Mouse (Mus musculus) C2C12 (cell line): ENCODE results near the gene Senp2. TPM values are rescaled to one million over a fixed set of nuclear protein-coding genes. Genes with fewer than 3 reads are reported as not detected.

Experiments used
- H3K27me3 ChIP-seq: one replicate; pipeline ENCODE4 v1.6.1; 2011; ENCODE audit not compliant: control insufficient read depth, insufficient read depth, insufficient read length
- H3K36me3 ChIP-seq: one replicate; pipeline ENCODE4 v1.6.1; 2011; ENCODE audit not compliant: control insufficient read depth, insufficient read depth
- H3K4me3 ChIP-seq: one replicate; pipeline ENCODE4 v1.5.1; 2011; ENCODE audit warnings: mild to moderate bottlenecking, control low read depth; ENCODE audit not compliant: poor library complexity, insufficient read depth, severe bottlenecking
- H3K79me2 ChIP-seq: one replicate; pipeline ENCODE4 v1.6.1; 2011; ENCODE audit not compliant: control insufficient read depth, insufficient read depth
- H3K79me3 ChIP-seq: one replicate; pipeline ENCODE4 v1.6.1; 2011; ENCODE audit warnings: low read depth, control low read depth
- H3ac ChIP-seq: one replicate; pipeline ENCODE3; 2011; ENCODE audit warnings: low read depth; ENCODE audit not compliant: control insufficient read depth, insufficient read length
- CEBPB ChIP-seq: IDR thresholded peaks from one replicate; pipeline ENCODE4 v1.6.1; 2011; ENCODE audit warnings: low read depth, mild to moderate bottlenecking, control low read depth, moderate library complexity
- CTCF ChIP-seq: IDR thresholded peaks from one replicate; pipeline ENCODE4 v1.5.1; 2011; ENCODE audit not compliant: control insufficient read depth, insufficient read depth, insufficient read length
- FOSL1 ChIP-seq: IDR thresholded peaks from one replicate; pipeline ENCODE4 v1.8.0; 2011; ENCODE audit warnings: mild to moderate bottlenecking, low read length; ENCODE audit not compliant: poor library complexity, insufficient read depth, severe bottlenecking
- MAX ChIP-seq: IDR thresholded peaks from one replicate; pipeline ENCODE4 v1.6.1; 2011; ENCODE audit warnings: mild to moderate bottlenecking, control low read depth
- MYOD1 ChIP-seq: IDR thresholded peaks from one replicate; pipeline ENCODE4 v1.6.1; 2011; ENCODE audit warnings: low read depth; ENCODE audit not compliant: control insufficient read depth, insufficient read length
- MYOG ChIP-seq: IDR thresholded peaks from one replicate; pipeline ENCODE4 v1.6.1; 2011; ENCODE audit not compliant: control insufficient read depth, insufficient read length; ENCODE audit errors: extremely low read depth
- USF1 ChIP-seq: IDR thresholded peaks from one replicate; pipeline ENCODE4 v1.6.1; 2011; ENCODE audit warnings: low read depth, mild to moderate bottlenecking, control low read depth, moderate library complexity
- polyA plus RNA-seq: library from polyadenylated mRNA; unstranded; fragments of >200 nt; fragmentation: generic; extraction: Trizol; gene quantifications from one replicate; pipeline ENCODE4 v1.2.1, GENCODE M21; 2012; ENCODE audit warnings: missing spikeins

Gene Senp2
- polyA plus RNA-seq, 1 experiment = 14.5 TPM

DNA sequence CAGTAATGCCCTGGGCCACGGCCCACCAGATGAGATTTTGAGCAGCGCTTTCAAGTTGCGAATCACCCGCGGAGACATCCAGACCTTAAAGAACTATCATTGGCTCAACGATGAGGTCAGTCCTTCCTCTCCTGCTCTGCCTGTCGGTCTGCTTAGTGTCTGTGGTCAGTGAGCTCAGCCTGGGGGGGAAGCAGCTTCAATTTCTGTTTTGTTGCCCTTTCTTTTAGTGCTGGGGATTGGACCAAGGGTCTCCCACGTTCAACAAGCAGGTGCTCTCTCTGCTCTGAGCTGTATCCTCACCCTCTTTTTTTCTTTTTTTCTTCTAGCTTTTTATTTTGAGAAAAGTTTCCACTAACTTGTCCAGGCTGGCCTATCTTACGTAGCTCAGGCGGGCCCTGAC lies 29.3 kb downstream of the Senp2 start:
- H3K36me3 ChIP-seq = peaks cover 54% of the 10 kb centered on the region
- no peaks in the 10 kb centered on the region for H3K27me3 ChIP-seq
- no peaks in the 10 kb centered on the region for H3K79me3 ChIP-seq
- TF ChIP-seq MYOD1 = no peak
- no peak for TF ChIP-seq CTCF
- TF ChIP-seq CEBPB = no peak
- no peak for TF ChIP-seq MAX
- H3ac ChIP-seq = no peak overlapping the region
- no peak overlapping the region for H3K4me3 ChIP-seq
- H3K79me2 ChIP-seq = no peaks in the 10 kb centered on the region

DNA sequence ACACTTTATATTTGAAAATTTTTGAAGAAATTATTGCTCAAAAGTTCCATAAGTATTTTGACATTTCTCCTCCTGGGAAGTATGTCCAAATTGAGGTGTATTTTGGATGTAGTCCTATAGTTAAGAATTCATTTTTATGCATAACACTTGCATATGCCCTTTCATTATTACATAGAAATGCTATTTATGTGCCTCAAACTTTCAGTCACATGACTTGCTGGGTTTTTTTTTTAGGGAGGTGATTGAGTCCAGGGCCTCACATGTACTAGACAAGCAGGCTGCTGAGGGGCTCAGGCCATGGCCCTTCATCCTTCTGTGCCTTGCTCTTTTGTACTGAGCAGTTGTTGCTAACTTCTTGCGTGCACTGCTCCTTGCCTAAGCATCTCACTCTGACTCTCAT lies 30.7 kb downstream of the Senp2 start:
- no peaks in the 10 kb centered on the region for H3K79me3 ChIP-seq
- H3K79me2 ChIP-seq = no peaks in the 10 kb centered on the region
- H3K27me3 ChIP-seq = no peaks in the 10 kb centered on the region
- peaks cover 63% of the 10 kb centered on the region for H3K36me3 ChIP-seq
- no peak for TF ChIP-seq MYOG
- TF ChIP-seq MYOD1 = no peak
- TF ChIP-seq MAX = no peak
- TF ChIP-seq USF1 = no peak
- no peak for TF ChIP-seq CTCF
- no peak for TF ChIP-seq CEBPB
- no peak for TF ChIP-seq FOSL1
- H3K4me3 ChIP-seq = no peak overlapping the region
- no peak overlapping the region for H3ac ChIP-seq

DNA sequence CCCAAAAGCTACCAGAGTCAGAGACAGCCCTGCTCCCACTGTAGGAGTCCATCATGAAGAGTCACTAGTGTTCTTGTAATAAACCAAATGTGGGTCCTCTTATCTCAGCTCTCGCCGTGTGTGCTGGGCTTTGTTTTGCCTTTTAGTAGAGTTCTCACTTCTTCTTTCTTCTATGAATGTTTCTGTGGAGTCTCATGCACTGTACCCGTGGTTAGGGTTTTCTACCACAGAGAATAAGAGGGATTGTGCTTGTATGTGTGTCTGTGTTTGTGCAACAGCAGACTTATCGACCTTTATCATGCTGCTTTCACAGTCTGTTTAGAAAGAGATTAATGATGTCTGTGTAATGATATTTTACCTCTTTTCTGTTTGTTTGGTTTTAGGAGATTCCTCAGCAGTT lies 34.5 kb downstream of the Senp2 start:
- Histone ChIP-seq H3K79me3 (no peaks in the 10 kb centered on the region), H3ac (no peak overlapping the region), H3K79me2 (no peaks in the 10 kb centered on the region), H3K4me3 (no peak overlapping the region), H3K27me3 (no peaks in the 10 kb centered on the region), H3K36me3 (peaks cover 53% of the 10 kb centered on the region)
- TF ChIP-seq MYOD1 = no peak

- Histone ChIP-seq H3K79me3 (no peaks in the 10 kb centered on the region), H3K36me3 (peaks cover 40% of the 10 kb centered on the region), H3K79me2 (no peaks in the 10 kb centered on the region), H3ac (no peak overlapping the region), H3K4me3 (no peak overlapping the region), H3K27me3 (no peaks in the 10 kb centered on the region)
- TF ChIP-seq USF1 = no peak
- no peak for TF ChIP-seq FOSL1
- no peak for TF ChIP-seq CTCF
- no peak for TF ChIP-seq CEBPB
- no peak for TF ChIP-seq MYOD1
- TF ChIP-seq MAX = no peak
- no peak for TF ChIP-seq MYOG
These were observed 36.6 kb downstream of the Senp2 start for GRCm38 (mm10) chr16:22045930-22046329.

DNA sequence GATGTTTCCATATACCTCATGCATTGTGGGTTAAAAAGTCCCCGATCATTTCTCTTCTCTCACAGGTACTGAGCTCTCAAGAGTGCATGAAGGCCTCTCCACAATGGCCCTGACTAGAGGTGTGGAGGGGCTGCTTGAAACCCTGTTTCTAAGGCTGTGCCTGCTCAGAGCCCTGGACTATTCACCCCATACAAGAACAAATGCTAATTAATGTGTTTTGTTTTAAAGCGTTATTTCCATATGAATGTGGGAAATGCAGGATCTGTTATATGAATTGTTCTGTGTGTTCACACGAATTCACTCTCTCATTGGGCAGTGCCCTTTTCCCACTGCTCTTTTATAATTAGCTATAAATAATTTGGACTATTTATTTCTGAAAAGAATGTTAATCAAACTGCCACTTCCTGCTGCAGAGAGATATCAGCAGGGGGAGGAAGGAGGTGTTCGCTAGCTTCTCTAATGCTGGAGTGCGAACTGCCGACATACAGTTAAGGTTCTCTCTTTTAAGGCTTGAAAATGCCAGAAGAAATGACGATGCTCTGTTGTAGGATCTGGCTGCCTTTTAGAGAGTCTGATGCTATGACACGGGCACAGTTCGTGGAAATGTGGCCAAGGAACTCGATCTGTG lies 37.6 kb downstream of the Senp2 start:
- Histone ChIP-seq H3K79me2 (no peaks in the 10 kb centered on the region), H3ac (no peak overlapping the region), H3K79me3 (no peaks in the 10 kb centered on the region), H3K4me3 (no peak overlapping the region), H3K27me3 (no peaks in the 10 kb centered on the region), H3K36me3 (peaks cover 34% of the 10 kb centered on the region)
- TF ChIP-seq CTCF = no peak
- no peak for TF ChIP-seq FOSL1
- TF ChIP-seq USF1 = no peak
- no peak for TF ChIP-seq MAX
- TF ChIP-seq MYOG = no peak
- no peak for TF ChIP-seq CEBPB
- no peak for TF ChIP-seq MYOD1

DNA sequence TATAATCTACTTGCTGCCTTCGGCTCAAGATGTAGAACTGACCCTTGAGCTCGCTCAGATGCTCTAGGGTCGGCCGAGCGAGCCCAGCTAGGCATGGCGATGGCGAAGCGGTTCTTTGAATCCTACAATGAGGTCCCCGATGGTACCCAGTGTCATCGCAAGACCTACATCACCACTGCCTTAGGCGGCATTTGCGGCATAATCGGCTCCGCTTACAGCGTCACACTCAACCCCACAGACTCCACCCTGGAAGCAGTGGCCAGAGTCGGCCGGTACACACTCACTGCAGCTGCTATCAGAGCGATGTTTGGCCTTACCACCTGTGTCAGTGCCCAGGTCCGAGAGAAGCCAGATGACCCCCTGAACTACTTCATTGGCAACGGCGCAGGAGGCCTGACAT lies 44.1 kb downstream of the Senp2 start:
- TF ChIP-seq USF1 (no peak), CEBPB (no peak), FOSL1 (no peak), MYOG (no peak), MAX (no peak), MYOD1 (no peak), CTCF (no peak)
- no peaks in the 10 kb centered on the region for H3K27me3 ChIP-seq
- no peak overlapping the region for H3ac ChIP-seq
- H3K79me2 ChIP-seq = no peaks in the 10 kb centered on the region
- no peak overlapping the region for H3K4me3 ChIP-seq
- H3K36me3 ChIP-seq = peaks cover 10% of the 10 kb centered on the region
- H3K79me3 ChIP-seq = no peaks in the 10 kb centered on the region
